Mouse (Mus musculus): Measurements from ENCODE around the gene Ift46.
A peak's percentile ranks its signal among the peaks of the same experiment; 100 is the strongest.

DNA sequence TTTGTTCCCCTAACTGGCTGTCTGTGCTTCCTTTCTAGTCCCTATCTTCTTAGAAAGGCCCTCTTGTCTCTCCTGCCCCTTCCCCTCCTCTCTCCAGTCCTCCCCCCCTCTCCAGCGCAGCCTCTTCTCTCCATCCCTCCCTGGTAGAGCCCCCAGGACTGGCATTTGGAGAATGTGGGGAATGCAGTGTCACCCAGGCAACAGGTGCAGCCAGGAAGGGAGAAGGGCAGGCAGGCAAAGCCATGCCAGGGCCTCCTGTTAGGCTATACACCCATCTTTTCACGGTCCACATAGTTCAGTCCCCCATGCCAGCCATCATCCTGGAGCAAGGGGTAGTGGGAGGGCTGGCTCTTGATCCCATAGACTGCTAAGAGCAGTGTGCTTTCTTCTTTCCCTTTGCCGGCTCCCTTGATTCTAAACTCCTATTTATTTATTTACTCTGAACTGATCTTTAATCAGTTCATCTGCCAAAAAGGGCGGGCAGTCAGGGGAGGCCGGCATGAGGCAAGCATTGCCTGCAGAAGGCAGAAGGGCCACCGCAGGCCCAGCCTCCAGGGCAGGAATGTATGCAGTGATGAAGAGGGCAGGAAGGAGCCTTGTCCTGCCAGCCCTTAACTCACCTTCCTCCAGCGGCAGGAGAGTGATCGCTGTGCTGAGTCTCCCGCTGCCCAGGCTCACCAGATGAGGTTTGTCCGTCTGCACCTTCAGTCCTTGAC is 41.1 kb upstream of the Ift46 start:
- TF ChIP-seq POLR2AphosphoS2 (IDR thresholded peaks at IDR 0.05; ENCODE audit: insufficient read length, low read depth) (no peak), USF1 (IDR thresholded peaks at IDR 0.05; ENCODE audit: low read depth) (no peak), POLR2A (IDR thresholded peaks at IDR 0.05; ENCODE audit: insufficient read length, low read depth) (no peak), TCF12 (IDR thresholded peaks at IDR 0.05; ENCODE audit: insufficient read depth, poor library complexity, severe bottlenecking) (no peak), MAX (IDR thresholded peaks at IDR 0.05; ENCODE audit: low read depth) (no peak), MYOD1 (IDR thresholded peaks at IDR 0.05; ENCODE audit: control insufficient read depth in 1 of 3, insufficient read length in 2 of 3, low read depth in 2 of 3) (peak in 2 of 3 experiments; percentile 74 to 80), REST (IDR thresholded peaks at IDR 0.05; ENCODE audit: insufficient read depth, insufficient read length) (no peak), SRF (IDR thresholded peaks at IDR 0.05; ENCODE audit: control insufficient read depth, insufficient read length, low read depth) (no peak), MYOG (IDR thresholded peaks at IDR 0.05; ENCODE audit: control insufficient read depth in 1 of 3, insufficient read depth in 1 of 3, insufficient read length in 2 of 3, low read depth in 2 of 3) (peak in 2 of 3 experiments; percentile 64 to 68), E2F4 (IDR thresholded peaks at IDR 0.05; ENCODE audit: insufficient read depth) (no peak)
